ENCODE assay signal across 33 mouse cellular contexts in the genomic region with DNA sequence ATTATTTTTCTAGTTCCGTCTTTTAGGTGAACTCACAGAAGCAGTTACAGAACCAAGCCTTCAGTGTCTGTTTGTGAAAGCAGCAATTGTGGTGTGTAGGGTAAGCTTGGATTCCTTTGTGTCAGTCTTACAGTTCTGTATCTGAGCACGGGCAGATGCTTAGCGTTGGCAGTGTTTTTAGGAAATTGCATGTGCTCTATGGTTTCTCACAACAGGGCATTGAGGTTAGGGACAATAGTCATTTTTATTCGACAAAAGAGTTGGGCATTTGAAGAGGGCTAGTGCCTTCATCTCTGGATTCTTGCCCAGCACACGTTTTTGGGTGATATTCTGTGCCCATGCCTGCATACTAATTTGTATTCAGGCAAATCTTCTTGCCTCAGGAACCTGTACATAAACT.
DNase-seq lines count a peak whose midpoint lies in the region; ATAC-seq and TF ChIP-seq lines count a peak whose summit lies in the region.
"Had no signal": no experiment of that assay in that cellular context is flagged by ENCODE, and none has a peak within 500 bp of the region (broad histone marks: within the 10 kb centered on the region; RNA-seq: fewer than 3 reads in every experiment).

No protein-coding gene starts in this region.

- TF ChIP-seq POLR2A in brain, embryonic 14.5 days (IDR thresholded peaks at IDR 0.05; ENCODE audit: borderline replicate concordance, extremely low read depth, insufficient read depth, insufficient read length, poor library complexity, severe bottlenecking), result no peak

- no peak overlapping the region for H3K9ac ChIP-seq in forebrain, embryonic 16.5 days (replicated peaks; ENCODE audit: low read depth, low read length)
- H3K9ac ChIP-seq in forebrain, embryonic 15.5 days (replicated peaks), result no peak overlapping the region
- H3K9ac ChIP-seq: embryonic facial prominence, embryonic 15.5 days; heart, embryonic 13.5 days; kidney, embryonic 15.5 days; limb, embryonic 12.5 days; liver, embryonic 15.5 days; lung, embryonic 14.5 days; neural tube, embryonic 12.5 days; stomach, embryonic 15.5 days had no signal

- H3K4me3 ChIP-seq in forebrain, embryonic 16.5 days (replicated peaks; ENCODE audit: low read length), result no peak overlapping the region
- no peak overlapping the region for H3K4me3 ChIP-seq in forebrain, embryonic 15.5 days
- H3K4me3 ChIP-seq: embryonic facial prominence, embryonic 10.5 days; embryonic facial prominence, embryonic 15.5 days; gastrocnemius, adult 2 months; heart, adult 2 months; heart, embryonic 13.5 days; kidney, embryonic 15.5 days; limb, embryonic 12.5 days; liver, embryonic 15.5 days; neural tube, embryonic 12.5 days; stomach, embryonic 15.5 days had no signal

- no peaks in the 10 kb centered on the region for H3K36me3 ChIP-seq in forebrain, embryonic 16.5 days (ENCODE audit: control insufficient read depth, insufficient read depth)
- no peaks in the 10 kb centered on the region for H3K36me3 ChIP-seq in forebrain, embryonic 15.5 days
- H3K36me3 ChIP-seq: embryonic facial prominence, embryonic 10.5 days; embryonic facial prominence, embryonic 15.5 days; heart, embryonic 13.5 days; kidney, embryonic 15.5 days; limb, embryonic 12.5 days; liver, embryonic 15.5 days; neural tube, embryonic 12.5 days; stomach, embryonic 15.5 days had no signal

- ATAC-seq in forebrain, embryonic 16.5 days, result peak; percentile 50
- ATAC-seq in forebrain, embryonic 15.5 days (replicated peaks), result no peak; the same call in 1 of the 2 replicates
- ATAC-seq: activated CD4-positive, CD25-positive, alpha-beta regulatory T cell, adult 4 months; hindbrain, embryonic 16.5 days; midbrain, embryonic 16.5 days had no signal

- intact Hi-C loops in left cerebral cortex, postnatal 10 days (cut with DNase I), result no loop called here

- H3K27me3 ChIP-seq in forebrain, embryonic 16.5 days (replicated peaks; ENCODE audit: control insufficient read depth, insufficient read depth, low read length), result no peaks in the 10 kb centered on the region
- no peaks in the 10 kb centered on the region for H3K27me3 ChIP-seq in forebrain, embryonic 15.5 days
- H3K27me3 ChIP-seq: CH12.LX; embryonic facial prominence, embryonic 15.5 days; heart, embryonic 13.5 days; kidney, embryonic 15.5 days; limb, embryonic 12.5 days; liver, embryonic 15.5 days; neural tube, embryonic 12.5 days; stomach, embryonic 15.5 days had no signal

- H3K27ac ChIP-seq in forebrain, embryonic 16.5 days (ENCODE audit: low read length), result no peak overlapping the region
- no peak overlapping the region for H3K27ac ChIP-seq in forebrain, embryonic 15.5 days (replicated peaks)
- H3K27ac ChIP-seq: embryonic facial prominence, embryonic 10.5 days; embryonic facial prominence, embryonic 15.5 days; gastrocnemius, adult 2 months; heart, adult 2 months; heart, embryonic 13.5 days; kidney, embryonic 15.5 days; limb, embryonic 12.5 days; liver, embryonic 15.5 days; neural tube, embryonic 12.5 days; stomach, embryonic 15.5 days had no signal

- no peaks in the 10 kb centered on the region for H3K9me3 ChIP-seq in forebrain, embryonic 16.5 days (ENCODE audit: control insufficient read depth, low read length)
- no peaks in the 10 kb centered on the region for H3K9me3 ChIP-seq in forebrain, embryonic 15.5 days
- H3K9me3 ChIP-seq: embryonic facial prominence, embryonic 10.5 days; embryonic facial prominence, embryonic 15.5 days; heart, embryonic 13.5 days; kidney, embryonic 15.5 days; limb, embryonic 12.5 days; liver, embryonic 15.5 days; neural tube, embryonic 12.5 days; stomach, embryonic 15.5 days had no signal

- 30% methylated on average over 5 of the region's 5 CpGs for WGBS in forebrain, embryonic 16.5 days
- 38% methylated on average over 5 of the region's 5 CpGs for WGBS in forebrain, embryonic 15.5 days

- peaks cover 7% of the 10 kb centered on the region; the same call in 1 of the 2 replicates for H3K4me1 ChIP-seq in forebrain, embryonic 16.5 days (replicated peaks; ENCODE audit: control insufficient read depth, insufficient read depth, low read length)
- no peaks in the 10 kb centered on the region for H3K4me1 ChIP-seq in forebrain, embryonic 15.5 days
- H3K4me1 ChIP-seq: embryonic facial prominence, embryonic 10.5 days; embryonic facial prominence, embryonic 15.5 days; heart, embryonic 13.5 days; kidney, embryonic 15.5 days; limb, embryonic 12.5 days; liver, embryonic 15.5 days; neural tube, embryonic 12.5 days; stomach, embryonic 15.5 days had no signal

- no peak for TF ChIP-seq CTCF in brain, embryonic 14.5 days (IDR thresholded peaks at IDR 0.05; ENCODE audit: borderline replicate concordance, extremely low read depth, insufficient read depth, insufficient read length)

- peak; percentile 30 for DNase-seq in left cerebral cortex, adult 11 months (ENCODE audit: low spot score)
- no peak for DNase-seq in left cerebral cortex, postnatal 10 days (ENCODE audit: extremely low spot score in 1 of 2, low spot score in 2 of 2)
- peak; percentile 61 for DNase-seq in brain, embryonic 14.5 days (ENCODE audit: low read depth)
- DNase-seq in layer of hippocampus, adult 9-10 months (ENCODE audit: low spot score), result peak; percentile 1
- DNase-seq in ovary, adult 18-20 months (ENCODE audit: low spot score), result no peak
- no peak for DNase-seq in adrenal gland, adult 18-20 months (ENCODE audit: low spot score in 2 of 2)
- DNase-seq: adrenal gland, adult 8-10 months; cerebellum, adult 11 months; cerebellum, postnatal 10 days; gastrocnemius, adult 2 months; gastrocnemius, postnatal 36 days; heart, adult 2 months; heart, postnatal 10 days; kidney, adult 18-20 months; kidney, postnatal 25 days; lung, embryonic 14.5 days; lung, postnatal 14 days; right cerebral cortex, postnatal 14 days; thymus, postnatal 14 days had no signal

- no peak overlapping the region for H3K4me2 ChIP-seq in forebrain, embryonic 16.5 days (ENCODE audit: low read length)
- H3K4me2 ChIP-seq in forebrain, embryonic 15.5 days (replicated peaks), result no peak overlapping the region
- H3K4me2 ChIP-seq: embryonic facial prominence, embryonic 15.5 days; heart, embryonic 13.5 days; kidney, embryonic 15.5 days; limb, embryonic 12.5 days; liver, embryonic 15.5 days; lung, embryonic 14.5 days; neural tube, embryonic 12.5 days; stomach, embryonic 15.5 days had no signal

Comparison
In these comparisons a context has a peak if more than half of its experiments do, and no peak if none do; other contexts are left out.
1. DNase-seq: peak in left cerebral cortex, adult 11 months (single experiment), brain, embryonic 14.5 days (single experiment) and layer of hippocampus, adult 9-10 months (single experiment); none in left cerebral cortex, postnatal 10 days (0 of 2), ovary, adult 18-20 months (single experiment) and adrenal gland, adult 18-20 months (0 of 2).